Mouse (Mus musculus) urinary bladder, adult 2 months (tissue): Measurements from ENCODE around the gene Lrif1. TPM values are rescaled to one million over a fixed set of nuclear protein-coding genes. Genes with fewer than 3 reads are reported as not detected.
"Not testable (repeated sequence)": the region's sequence is repeated elsewhere in the genome, so short reads cannot be mapped to it uniquely, and the experiment has no call there.

Experiments used
- DNase-seq: peaks from one replicate; pipeline ENCODE4 v3.0.0; 2022; ENCODE audit warnings: low spot score
- polyA plus RNA-seq: library from polyadenylated mRNA; depleted of rRNA; stranded (reverse); fragments of >200 nt; gene quantifications from 2 replicates; pipeline ENCODE4 v1.2.3, GENCODE M21; 2012; rRNA removed

The Lrif1 gene
- polyA plus RNA-seq, result 15.7 and 17.0 TPM in 2 replicates

DNA sequence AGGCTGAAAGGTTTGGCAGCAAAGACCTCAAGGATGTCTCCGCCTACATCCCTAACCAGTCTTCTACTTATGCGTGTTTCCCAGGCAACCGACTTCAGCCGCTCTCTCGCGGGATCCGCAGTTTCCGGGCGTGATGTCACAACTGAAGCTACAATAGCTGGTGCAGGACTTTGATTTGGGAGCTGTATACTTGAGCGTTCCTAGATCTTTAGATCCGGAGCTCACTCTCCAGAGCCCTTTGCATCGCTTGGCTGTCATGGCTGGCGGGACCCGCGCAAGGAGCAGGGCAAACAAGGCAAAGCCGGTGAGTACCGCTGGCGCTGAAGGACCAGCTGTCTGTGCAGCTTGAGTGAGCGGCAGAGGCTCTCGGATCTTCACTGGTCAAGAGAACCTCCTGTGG is at the start of gene Lrif1:
Gene Lrif1, plus strand, starts transcription at position 158 of the 400 bp plus-strand sequence.
- DNase-seq, result peak; percentile 28

DNA sequence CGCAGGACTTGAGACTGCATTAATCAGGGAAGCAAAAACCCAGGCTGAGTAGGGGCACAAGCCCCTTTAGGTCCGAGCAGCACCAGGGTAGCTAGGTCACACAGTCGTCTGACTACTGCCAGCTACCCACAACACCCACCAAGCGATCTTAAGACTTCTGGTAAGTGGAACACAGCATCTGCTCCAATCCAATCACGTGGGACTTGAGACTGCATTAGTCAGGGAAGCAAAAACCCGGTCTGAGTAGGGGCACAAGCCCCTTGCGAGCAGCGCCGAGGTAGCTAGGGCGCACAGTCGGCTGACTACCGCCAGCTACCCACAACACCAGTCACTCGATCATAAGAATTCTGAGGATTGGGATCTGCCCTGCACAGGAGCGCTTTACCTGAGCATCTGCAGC is 12.0 kb upstream of the Lrif1 start:
- DNase-seq, result not testable (repeated sequence)

DNA sequence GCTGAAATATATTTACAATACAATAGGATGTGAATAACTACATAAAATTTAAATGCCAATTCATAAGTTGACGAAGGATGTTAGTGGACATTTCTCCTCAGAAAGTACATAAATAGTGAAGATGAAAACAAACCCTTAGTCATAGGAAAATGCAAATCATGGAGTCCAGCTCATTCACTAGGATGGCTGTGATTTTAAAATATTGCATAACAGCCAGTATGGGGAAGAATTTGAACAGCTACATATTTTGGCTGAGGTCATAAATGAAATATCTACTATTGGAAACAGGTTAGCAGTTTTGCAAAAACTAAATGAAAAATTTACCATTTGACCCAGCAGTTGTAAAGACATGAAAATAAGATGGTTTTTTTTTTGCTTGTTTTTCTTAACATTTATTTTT is 594 bp downstream of the Lrif1 start:
- DNase-seq, result no peak

DNA sequence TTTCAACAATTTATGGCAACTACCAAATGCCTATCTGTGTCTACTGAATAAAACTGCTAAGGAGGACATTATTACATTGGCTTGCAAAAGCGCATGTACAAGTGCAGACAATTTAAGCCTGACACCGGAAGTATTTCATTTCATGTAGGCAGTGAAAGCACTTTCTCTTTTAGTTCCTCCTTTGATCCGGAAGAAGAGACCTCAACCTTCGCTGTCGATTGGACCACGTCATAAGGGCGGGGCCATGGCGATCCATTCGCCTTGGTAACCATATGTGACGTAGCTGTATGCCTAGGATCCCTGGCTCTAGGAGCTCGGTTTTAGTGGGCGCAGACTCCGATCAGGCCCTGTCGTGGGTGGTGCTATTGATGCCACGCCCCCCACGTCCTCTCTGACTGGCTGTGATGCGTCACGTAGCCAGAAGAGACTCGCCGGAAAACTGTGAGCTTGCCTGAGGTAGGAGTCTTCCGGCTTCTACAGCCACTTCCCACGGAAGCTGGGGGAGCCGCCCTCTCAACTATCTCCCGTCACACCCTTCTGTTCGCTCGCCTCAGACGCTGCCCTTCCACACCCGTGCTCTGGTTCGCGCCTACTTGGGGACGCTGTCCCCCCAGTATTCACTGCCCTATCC is 36.7 kb downstream of the Lrif1 start:
- DNase-seq, result peak; percentile 72

DNA sequence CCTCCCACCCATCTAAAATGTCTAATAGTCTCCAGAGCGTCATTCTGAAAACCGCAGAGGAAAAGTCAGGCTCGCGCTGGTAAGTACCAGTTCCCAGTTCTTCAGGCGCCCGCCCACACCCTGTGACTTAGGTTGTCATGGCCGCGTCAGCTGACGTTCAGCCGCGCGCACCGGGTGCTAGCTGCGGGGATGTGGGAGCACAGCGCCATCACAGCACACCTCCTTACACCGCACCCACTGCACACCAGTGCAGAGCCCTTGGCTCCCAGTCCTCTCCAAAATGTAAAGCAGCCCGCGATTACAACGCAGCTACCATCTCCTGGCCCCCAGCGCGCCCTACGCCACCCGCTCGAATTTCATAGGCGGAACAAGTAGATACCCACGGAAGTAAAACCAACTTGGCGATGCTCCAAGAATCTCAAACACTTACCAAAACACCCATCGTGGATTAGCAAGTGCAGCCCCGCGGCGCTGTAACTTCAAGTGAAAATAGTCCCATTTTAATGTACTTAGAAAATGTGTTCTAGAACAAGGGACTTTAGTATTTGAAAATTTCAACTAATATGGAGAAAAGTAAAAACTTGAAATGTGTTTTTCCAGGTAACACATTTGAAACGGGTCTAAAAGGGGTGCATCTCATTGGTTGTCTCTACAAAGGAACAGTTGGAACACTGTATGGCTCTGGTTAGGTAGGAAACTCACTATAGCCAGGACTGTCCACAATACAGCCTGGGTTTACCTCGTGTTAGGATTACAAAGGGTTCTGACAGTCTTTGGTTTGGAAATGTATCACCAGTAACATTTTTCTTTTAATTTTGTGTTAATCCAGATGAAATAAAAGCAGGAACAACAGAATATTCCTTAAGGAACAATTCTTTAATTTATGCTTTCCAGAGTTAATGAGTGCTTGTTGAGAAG is 37.5 kb downstream of the Lrif1 start:
- DNase-seq, result peak; percentile 72

DNA sequence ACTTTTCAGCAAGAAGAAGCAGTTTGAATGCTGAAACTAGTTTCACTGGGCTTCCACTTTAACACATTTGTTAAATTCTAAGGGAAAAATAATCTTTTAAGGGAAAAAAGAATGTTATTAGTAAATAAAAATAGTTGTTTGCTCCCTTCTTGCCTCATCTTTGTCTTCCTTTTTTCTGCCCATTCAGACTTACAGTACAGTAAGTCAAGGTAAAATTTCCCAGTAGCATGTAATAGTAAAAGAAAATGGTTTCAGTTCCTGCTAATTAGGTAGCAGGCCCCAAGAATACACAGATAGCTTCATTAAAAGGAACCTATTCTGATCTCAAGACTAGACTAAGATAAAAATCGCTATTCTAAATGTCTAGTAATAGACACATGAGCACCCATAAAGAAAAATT is 71.1 kb downstream of the Lrif1 start:
- DNase-seq, result no peak

DNA sequence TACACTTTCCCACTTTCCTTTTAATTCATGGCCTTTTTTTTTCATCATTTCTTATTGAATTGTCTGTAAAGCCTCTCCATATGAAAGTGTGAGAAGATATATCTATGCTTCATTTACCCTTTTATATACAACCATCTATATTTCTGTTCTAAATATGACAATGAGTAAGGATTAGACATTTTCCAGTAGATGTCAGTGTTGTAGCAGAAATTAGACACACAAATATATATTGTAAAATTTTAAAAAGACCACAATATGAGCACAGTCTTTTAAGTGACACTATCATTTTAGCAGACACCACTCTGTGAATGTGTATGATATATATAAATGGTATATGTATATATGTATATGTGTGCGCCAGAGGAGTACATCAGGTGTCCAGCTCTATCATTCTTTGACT is 87.0 kb downstream of the Lrif1 start:
- no peak for DNase-seq

DNA sequence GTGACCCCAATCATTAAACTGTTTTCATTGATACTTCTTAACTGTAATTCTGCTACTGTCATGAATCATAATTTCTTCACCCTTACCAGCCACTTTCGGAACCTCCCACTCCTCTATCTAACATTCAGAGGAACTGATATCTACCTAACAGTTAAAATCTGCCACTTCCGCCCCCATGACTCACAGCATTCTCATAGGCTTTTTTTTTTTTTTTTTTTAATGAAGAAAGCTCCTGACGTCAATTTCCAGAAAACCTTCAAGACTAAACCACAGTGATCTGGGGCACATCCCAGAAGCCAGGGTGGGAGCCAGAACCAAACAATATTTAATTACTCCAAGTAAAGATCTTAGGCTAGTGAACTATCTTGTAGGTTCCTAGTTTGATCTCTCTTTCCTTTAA is 100.3 kb downstream of the Lrif1 start:
- no peak for DNase-seq

Other genes starting within 250 kb of the Lrif1 start
- gene Dennd2d, start 202.6 kb upstream of the Lrif1 start, polyA plus RNA-seq, result 41.1 and 51.2 TPM in 2 replicates
- gene Dram2, start 137.2 kb upstream of the Lrif1 start, polyA plus RNA-seq, result 107 and 133 TPM in 2 replicates
- gene Cept1, start 137.2 kb upstream of the Lrif1 start, polyA plus RNA-seq, result 53.4 and 58.5 TPM in 2 replicates
- gene Cd53, start 105.2 kb downstream of the Lrif1 start, polyA plus RNA-seq, result 15.5 and 16.6 TPM in 2 replicates
- gene Olfr266, start 141.3 kb downstream of the Lrif1 start, polyA plus RNA-seq, result not detected in 2 replicates